Mouse (Mus musculus) olfactory bulb, adult 2 months (tissue): ENCODE measurements at regions not wholly inside any gene's neighbourhood (a gene's known extent, or its start where the extent isn't known, plus 50 kb on each side); places are given as distances from the start of the nearest gene placed in this dataset.

Experiments used
- CTCF ChIP-seq: fragments of 200-500 bp; IDR thresholded peaks from 2 replicates; pipeline ENCODE4 v1.5.1; 2012; ENCODE audit warnings: low read depth, mild to moderate bottlenecking, low read length, moderate library complexity; ENCODE audit not compliant: insufficient read depth
- POLR2A ChIP-seq: fragments of 200-500 bp; IDR thresholded peaks from 2 replicates; pipeline ENCODE4 v1.6.1; 2012; ENCODE audit warnings: mild to moderate bottlenecking, low read depth, low read length, moderate library complexity; ENCODE audit not compliant: insufficient read depth

- TF ChIP-seq CTCF (no peak), POLR2A (no peak)
These were observed 188.5 kb upstream of the Adamts5 start for GRCm38 (mm10) chr16:86090175-86090574.
